Mouse (Mus musculus) testis, adult 2 months (tissue): ENCODE data around the gene Rnase13.

Source experiments
- CTCF ChIP-seq: fragments of 200-500 bp; IDR thresholded peaks from 2 replicates; pipeline ENCODE4 v1.5.1; 2012; ENCODE audit warnings: low read depth, mild to moderate bottlenecking, inconsistent platforms, low read length, moderate library complexity; ENCODE audit not compliant: control insufficient read depth, insufficient read depth, insufficient replicate concordance
- POLR2A ChIP-seq: fragments of 200-500 bp; IDR thresholded peaks from 2 replicates; pipeline ENCODE4 v1.6.1; 2012; ENCODE audit warnings: low read depth, mild to moderate bottlenecking, inconsistent platforms, low read length, moderate library complexity; ENCODE audit not compliant: control insufficient read depth

- TF ChIP-seq POLR2A = no peak
- no peak for TF ChIP-seq CTCF
Observed at GRCm38 (mm10) chr14:51884031-51884544, 38.5 kb downstream of the Rnase13 start.
